Mouse (Mus musculus) liver, postnatal 0 days (tissue): Measurements from ENCODE around the gene Zfp59.

ENCODE experiments used
- CTCF ChIP-seq: sonication (generic); IDR thresholded peaks from 2 replicates; pipeline ENCODE4 v1.5.1; 2016; ENCODE audit warnings: antibody characterized with exemption, low read depth
- EP300 ChIP-seq: IDR thresholded peaks from 2 replicates; pipeline ENCODE4 v1.6.1; 2016; ENCODE audit warnings: antibody characterized with exemption, low read depth, mild to moderate bottlenecking

- TF ChIP-seq CTCF (no peak), EP300 (no peak)
Observed at GRCm38 (mm10) chr7:27804297-27805030, 33.9 kb upstream of the Zfp59 start.
